Mouse (Mus musculus): ENCODE data around the gene Tmem174.

GRCm38 (mm10) chr13:98622881-98623549, 14.2 kb downstream of the Tmem174 start:
- TF ChIP-seq EP300 (IDR thresholded peaks at IDR 0.05; ENCODE audit: low read depth) (no peak), CTCF (IDR thresholded peaks at IDR 0.05; ENCODE audit: low read depth) (no peak)
